Mouse (Mus musculus) neural tube, embryonic 13.5 days (tissue): ENCODE results near the gene Actl6a. TPM values are rescaled to one million over a fixed set of nuclear protein-coding genes. Genes with fewer than 3 reads are reported as not detected.

Experiments used
- ATAC-seq: fragments of 200-750 bp; cut with Nextera tagmentation; 2 replicates; pipeline ENCODE4 v1.8.0; 2017; ENCODE audit warnings: low read depth, mild to moderate bottlenecking, moderate TSS enrichment, moderate library complexity
- H3K27ac ChIP-seq: fragments of 300-500 bp; sonication (generic); replicated peaks from 2 replicates; pipeline ENCODE4 v1.5.1; 2015; ENCODE audit warnings: moderate library complexity, mild to moderate bottlenecking, inconsistent platforms
- H3K27me3 ChIP-seq: fragments of 300-500 bp; sonication (generic); 2 replicates; pipeline ENCODE4 v1.6.1; 2015; ENCODE audit warnings: mild to moderate bottlenecking, inconsistent platforms
- H3K36me3 ChIP-seq: fragments of 300-500 bp; sonication (generic); 2 replicates; pipeline ENCODE4 v1.6.1; 2015; ENCODE audit warnings: mild to moderate bottlenecking, inconsistent platforms
- H3K4me1 ChIP-seq: fragments of 300-500 bp; sonication (generic); replicated peaks from 2 replicates; pipeline ENCODE4 v1.6.1; 2015; ENCODE audit warnings: inconsistent platforms
- H3K4me2 ChIP-seq: fragments of 300-500 bp; sonication (generic); 2 replicates; pipeline ENCODE4 v1.6.1; 2015; ENCODE audit warnings: inconsistent platforms, mild to moderate bottlenecking, moderate library complexity
- H3K4me3 ChIP-seq: fragments of 300-500 bp; sonication (generic); 2 replicates; pipeline ENCODE4 v1.5.1; 2015; ENCODE audit warnings: mild to moderate bottlenecking, inconsistent platforms
- H3K9ac ChIP-seq: fragments of 300-500 bp; sonication (generic); 2 replicates; pipeline ENCODE4 v1.6.1; 2015; ENCODE audit warnings: moderate library complexity, mild to moderate bottlenecking, inconsistent platforms
- H3K9me3 ChIP-seq: fragments of 300-500 bp; sonication (generic); 2 replicates; pipeline ENCODE4 v1.6.1; 2016; ENCODE audit warnings: inconsistent platforms
- WGBS: fragments of 180-500 bp; shearing (Covaris S2); methylation state at CpG from one replicate; pipeline ENCODE4 v1.1.7; 2015; 5-methylcytosine and 5-hydroxymethylcytosine counted together
- polyA plus RNA-seq: library from polyadenylated mRNA; unstranded; fragments of >200 nt; fragmentation: Nextera tagmentation; extraction: Ambion mirVana; gene quantifications from 2 replicates; pipeline ENCODE4 v1.2.1, GENCODE M21; 2015

Actl6a gene
- polyA plus RNA-seq, 1 experiment from 2014 or later: 96.2 TPM

- no peak for ATAC-seq
Observed at GRCm38 (mm10) chr3:32676393-32676792, 29.7 kb upstream of the Actl6a start.

GRCm38 (mm10) chr3:32682910-32683531, 23.1 kb upstream of the Actl6a start:
- ATAC-seq: no peak
- H3K4me3 ChIP-seq: no peak overlapping the region

More at GRCm38 (mm10) chr3:32676393-32676792, 29.7 kb upstream of the Actl6a start:
- no peak overlapping the region for H3K4me3 ChIP-seq
- H3K27me3 ChIP-seq: no peaks in the 10 kb centered on the region
- H3K4me1 ChIP-seq: no peaks in the 10 kb centered on the region
- 88% methylated on average over 6 of the region's 6 CpGs for whole genome bisulfite sequencing
- no peak overlapping the region for H3K27ac ChIP-seq
- no peak overlapping the region for H3K4me2 ChIP-seq
- no peak overlapping the region for H3K9ac ChIP-seq
- no peaks in the 10 kb centered on the region for H3K9me3 ChIP-seq
- H3K36me3 ChIP-seq: no peaks in the 10 kb centered on the region

GRCm38 (mm10) chr3:32684631-32685030, 21.5 kb upstream of the Actl6a start:
- no peaks in the 10 kb centered on the region for H3K9me3 ChIP-seq
- H3K4me2 ChIP-seq: no peak overlapping the region
- no peak for ATAC-seq
- H3K9ac ChIP-seq: no peak overlapping the region
- WGBS: 80% methylated on average over 3 of the region's 3 CpGs
- no peaks in the 10 kb centered on the region for H3K4me1 ChIP-seq
- no peak overlapping the region for H3K27ac ChIP-seq
- H3K4me3 ChIP-seq: no peak overlapping the region
- no peaks in the 10 kb centered on the region for H3K27me3 ChIP-seq
- H3K36me3 ChIP-seq: no peaks in the 10 kb centered on the region

More at GRCm38 (mm10) chr3:32682910-32683531, 23.1 kb upstream of the Actl6a start:
- Histone ChIP-seq H3K9ac (no peak overlapping the region), H3K4me2 (no peak overlapping the region), H3K36me3 (no peaks in the 10 kb centered on the region), H3K4me1 (no peaks in the 10 kb centered on the region), H3K27ac (no peak overlapping the region), H3K9me3 (no peaks in the 10 kb centered on the region), H3K27me3 (no peaks in the 10 kb centered on the region)
- 76% methylated on average over 11 of the region's 12 CpGs for WGBS

GRCm38 (mm10) chr3:32686537-32686936, 19.6 kb upstream of the Actl6a start:
- ATAC-seq: no peak
- WGBS: 72% methylated on average over 1 of the region's 1 CpGs

GRCm38 (mm10) chr3:32687156-32687555, 18.9 kb upstream of the Actl6a start:
- no peak overlapping the region for H3K4me3 ChIP-seq
- ATAC-seq: no peak
- no peak overlapping the region for H3K4me2 ChIP-seq
- H3K27me3 ChIP-seq: no peaks in the 10 kb centered on the region
- H3K9me3 ChIP-seq: no peaks in the 10 kb centered on the region
- H3K36me3 ChIP-seq: no peaks in the 10 kb centered on the region
- H3K9ac ChIP-seq: no peak overlapping the region
- no peak overlapping the region for H3K27ac ChIP-seq
- 69% methylated on average over 4 of the region's 4 CpGs for WGBS
- H3K4me1 ChIP-seq: no peaks in the 10 kb centered on the region

More at GRCm38 (mm10) chr3:32686537-32686936, 19.6 kb upstream of the Actl6a start:
- Histone ChIP-seq H3K4me1 (no peaks in the 10 kb centered on the region), H3K27me3 (no peaks in the 10 kb centered on the region), H3K4me3 (no peak overlapping the region), H3K27ac (no peak overlapping the region), H3K9me3 (no peaks in the 10 kb centered on the region), H3K9ac (no peak overlapping the region), H3K4me2 (no peak overlapping the region), H3K36me3 (no peaks in the 10 kb centered on the region)

- no peak overlapping the region for H3K4me3 ChIP-seq
- no peak for ATAC-seq
- H3K4me2 ChIP-seq: no peak overlapping the region
- no peaks in the 10 kb centered on the region for H3K36me3 ChIP-seq
- H3K9ac ChIP-seq: no peak overlapping the region
- WGBS: 87% methylated on average over 9 of the region's 9 CpGs
- H3K27ac ChIP-seq: no peak overlapping the region
- H3K9me3 ChIP-seq: no peaks in the 10 kb centered on the region
- no peaks in the 10 kb centered on the region for H3K4me1 ChIP-seq
- H3K27me3 ChIP-seq: no peaks in the 10 kb centered on the region
Observed at GRCm38 (mm10) chr3:32689567-32689999, 16.5 kb upstream of the Actl6a start.

- Histone ChIP-seq H3K4me1 (no peaks in the 10 kb centered on the region), H3K4me3 (no peak overlapping the region), H3K36me3 (no peaks in the 10 kb centered on the region), H3K9me3 (no peaks in the 10 kb centered on the region), H3K27ac (no peak overlapping the region), H3K4me2 (no peak overlapping the region), H3K9ac (no peak overlapping the region), H3K27me3 (no peaks in the 10 kb centered on the region)
- ATAC-seq: no peak
- WGBS: 91% methylated on average over 3 of the region's 3 CpGs
Observed at GRCm38 (mm10) chr3:32690008-32690407, 16.1 kb upstream of the Actl6a start.

- Histone ChIP-seq H3K36me3 (no peaks in the 10 kb centered on the region), H3K27ac (no peak overlapping the region), H3K4me1 (no peaks in the 10 kb centered on the region), H3K9me3 (no peaks in the 10 kb centered on the region), H3K9ac (no peak overlapping the region), H3K27me3 (no peaks in the 10 kb centered on the region), H3K4me2 (no peak overlapping the region), H3K4me3 (no peak overlapping the region)
- ATAC-seq: no peak
- WGBS: 59% methylated on average over 1 of the region's 1 CpGs
Observed at GRCm38 (mm10) chr3:32690901-32691300, 15.2 kb upstream of the Actl6a start.

GRCm38 (mm10) chr3:32691841-32692240, 14.3 kb upstream of the Actl6a start:
- no peaks in the 10 kb centered on the region for H3K9me3 ChIP-seq
- no peaks in the 10 kb centered on the region for H3K4me1 ChIP-seq
- H3K36me3 ChIP-seq: no peaks in the 10 kb centered on the region
- H3K9ac ChIP-seq: no peak overlapping the region
- no peaks in the 10 kb centered on the region for H3K27me3 ChIP-seq
- WGBS: 86% methylated on average over 5 of the region's 5 CpGs
- H3K27ac ChIP-seq: no peak overlapping the region
- no peak overlapping the region for H3K4me2 ChIP-seq
- H3K4me3 ChIP-seq: no peak overlapping the region
- no peak for ATAC-seq

- Histone ChIP-seq H3K27ac (no peak overlapping the region), H3K27me3 (no peaks in the 10 kb centered on the region), H3K9ac (no peak overlapping the region), H3K4me1 (no peaks in the 10 kb centered on the region), H3K4me3 (no peak overlapping the region), H3K36me3 (no peaks in the 10 kb centered on the region), H3K9me3 (no peaks in the 10 kb centered on the region), H3K4me2 (no peak overlapping the region)
- whole genome bisulfite sequencing: 56% methylated on average over 5 of the region's 5 CpGs
- ATAC-seq: no peak
Observed at GRCm38 (mm10) chr3:32694211-32694610, 11.9 kb upstream of the Actl6a start.

- Histone ChIP-seq H3K4me2 (no peak overlapping the region), H3K36me3 (no peaks in the 10 kb centered on the region), H3K27me3 (no peaks in the 10 kb centered on the region), H3K9me3 (no peaks in the 10 kb centered on the region), H3K9ac (no peak overlapping the region), H3K4me1 (no peaks in the 10 kb centered on the region), H3K4me3 (no peak overlapping the region), H3K27ac (no peak overlapping the region)
- WGBS: 80% methylated on average over 12 of the region's 12 CpGs
- ATAC-seq: no peak
Observed at GRCm38 (mm10) chr3:32694737-32695582, 11.1 kb upstream of the Actl6a start.

GRCm38 (mm10) chr3:32695583-32695980, 10.5 kb upstream of the Actl6a start:
- Histone ChIP-seq H3K27me3 (no peaks in the 10 kb centered on the region), H3K4me2 (no peak overlapping the region), H3K9me3 (no peaks in the 10 kb centered on the region), H3K4me1 (no peaks in the 10 kb centered on the region), H3K27ac (no peak overlapping the region), H3K36me3 (no peaks in the 10 kb centered on the region), H3K9ac (no peak overlapping the region), H3K4me3 (no peak overlapping the region)
- 88% methylated on average over 4 of the region's 4 CpGs for WGBS
- no peak for ATAC-seq
